Mouse (Mus musculus): ENCODE results near the gene Slc17a7.
"Not testable (repeated sequence)": the region's sequence is repeated elsewhere in the genome, so short reads cannot be mapped to it uniquely, and the experiment has no call there.

Slc17a7 gene

GRCm38 (mm10) chr7:45150321-45150720, 13.4 kb upstream of the Slc17a7 start:
- in situ Hi-C loops (cut with MboI; ENCODE audit: low pct_unique_long_range_greater_than_20kb in 1 of 2, low sequenced_read_pairs in 2 of 2, unreplicated experiment in 1 of 2), result no loop called here

DNA sequence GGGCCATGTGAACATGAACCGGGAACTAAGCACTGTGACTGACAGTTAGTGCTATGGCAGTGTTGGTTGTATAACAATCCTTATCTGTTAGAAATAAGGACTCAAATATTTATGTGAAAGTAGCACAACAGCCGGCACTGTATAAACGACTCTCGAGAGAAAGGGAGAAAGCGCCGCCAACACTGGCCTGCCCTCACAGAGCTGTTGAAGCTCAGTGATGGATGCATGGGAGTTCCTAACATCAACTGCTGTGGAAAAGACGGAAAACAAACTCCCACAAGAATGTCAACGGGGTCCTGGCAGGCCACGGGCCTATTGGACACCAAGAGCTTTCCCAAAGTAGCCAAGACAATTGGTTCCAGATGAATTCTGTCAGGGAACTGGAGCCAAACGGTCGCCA, 12.4 kb upstream of the Slc17a7 start:
- in situ Hi-C loops (cut with MboI; ENCODE audit: low pct_unique_long_range_greater_than_20kb in 1 of 2, low sequenced_read_pairs in 2 of 2, unreplicated experiment in 1 of 2), result no loop called here

DNA sequence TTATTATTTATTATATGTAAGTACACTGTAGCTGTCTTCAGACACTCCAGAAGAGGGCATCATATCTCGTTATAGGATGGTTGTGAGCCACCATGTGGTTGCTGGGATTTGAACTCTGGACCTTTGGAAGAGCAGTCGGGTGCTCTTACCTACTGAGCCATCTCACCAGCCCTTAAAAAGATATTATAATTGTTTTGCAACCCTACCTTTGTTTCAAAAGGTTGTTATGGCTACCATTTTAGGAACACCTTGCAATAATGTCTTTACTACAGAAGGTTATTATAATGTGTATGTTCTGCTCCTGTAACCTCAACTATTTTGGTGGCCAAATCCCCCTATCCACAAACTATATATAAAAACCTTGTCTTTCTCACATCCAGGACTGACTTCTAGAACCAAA, 10.7 kb upstream of the Slc17a7 start:
- in situ Hi-C loops (cut with MboI; ENCODE audit: low pct_unique_long_range_greater_than_20kb in 1 of 2, low sequenced_read_pairs in 2 of 2, unreplicated experiment in 1 of 2), result not testable (repeated sequence)

- in situ Hi-C loops (cut with MboI; ENCODE audit: low pct_unique_long_range_greater_than_20kb in 1 of 2, low sequenced_read_pairs in 2 of 2, unreplicated experiment in 1 of 2), result no loop called here
Measured at GRCm38 (mm10) chr7:45153586-45153985, 10.2 kb upstream of the Slc17a7 start.

DNA sequence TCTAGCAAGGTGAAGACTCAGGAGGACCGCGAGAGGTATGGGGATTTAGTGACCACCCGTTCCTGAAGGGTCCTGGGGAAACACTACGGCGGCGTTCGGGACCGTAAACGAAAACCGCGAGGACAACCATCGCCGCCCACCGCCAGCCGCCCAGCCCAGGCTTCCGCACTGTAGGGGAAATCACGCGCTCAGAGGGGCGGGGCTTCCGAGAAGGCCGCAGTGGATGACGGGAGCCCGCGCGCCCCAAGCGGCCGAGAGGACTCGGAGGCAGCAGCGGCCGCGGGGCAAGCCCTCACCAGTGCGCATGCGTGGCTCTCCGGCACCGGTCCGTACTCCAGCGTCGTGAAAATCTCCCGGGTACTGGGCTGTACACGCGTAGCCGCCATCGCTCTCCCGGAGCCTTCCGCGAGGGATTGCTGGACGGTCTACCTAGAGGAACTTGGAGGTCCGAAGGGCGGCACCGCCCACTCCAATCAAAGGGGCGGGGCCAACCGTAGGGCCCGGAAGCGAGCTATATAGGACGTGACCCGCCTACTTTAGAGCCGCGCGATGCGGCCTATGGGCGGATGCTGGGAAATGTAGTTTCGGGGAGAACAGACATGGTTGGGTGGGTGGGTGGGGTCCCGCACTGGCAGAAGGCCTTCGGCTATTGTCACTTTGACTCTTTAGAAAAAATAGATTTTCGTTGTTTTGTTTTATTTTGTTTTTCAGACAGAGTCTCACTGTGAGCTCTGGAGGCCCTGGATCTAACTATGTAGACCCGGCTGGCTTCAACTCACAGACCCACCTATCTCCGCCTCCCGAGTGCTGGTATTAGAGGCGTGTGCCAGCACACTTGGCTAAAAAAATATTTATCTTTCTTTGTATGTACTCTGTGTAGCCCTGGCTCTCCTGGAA, 9.4 kb upstream of the Slc17a7 start, which contains the start of the genes Pih1d1 and Aldh16a1:
Pih1d1 (plus strand) TSS at position 208 of the 897 bp plus-strand sequence.
Aldh16a1 (minus strand) TSS at position 489 of the 897 bp plus-strand sequence.
- in situ Hi-C loops (cut with MboI; ENCODE audit: low pct_unique_long_range_greater_than_20kb in 1 of 2, low sequenced_read_pairs in 2 of 2, unreplicated experiment in 1 of 2), result no loop called here

DNA sequence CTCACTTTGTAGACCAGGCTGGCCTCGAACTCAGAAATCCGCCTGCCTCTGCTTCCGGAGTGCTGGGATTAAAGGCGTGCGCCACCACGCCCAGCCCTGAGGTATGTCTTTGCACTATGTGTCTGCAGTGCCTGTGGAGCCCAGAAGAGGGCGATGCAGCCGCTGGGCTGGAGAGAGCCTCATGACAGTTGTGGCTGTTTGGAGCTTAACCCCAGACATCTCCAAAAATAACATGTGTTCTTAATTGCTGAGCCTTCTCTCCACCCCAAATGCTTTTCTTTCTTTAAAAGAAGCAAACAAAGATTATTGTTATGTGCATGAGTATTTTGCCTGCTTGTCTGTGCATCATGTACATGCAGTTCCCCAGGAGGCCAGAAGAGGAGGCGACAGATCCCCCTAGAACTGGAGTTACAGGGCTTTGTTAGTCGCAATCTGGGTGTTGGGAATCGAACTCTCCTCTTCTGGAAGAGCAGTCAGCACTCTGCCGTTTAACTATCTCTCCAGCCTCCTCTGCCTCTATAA, 8.7 kb upstream of the Slc17a7 start:
- in situ Hi-C loops (cut with MboI; ENCODE audit: low pct_unique_long_range_greater_than_20kb in 1 of 2, low sequenced_read_pairs in 2 of 2, unreplicated experiment in 1 of 2), result no loop called here

- in situ Hi-C loops (cut with MboI; ENCODE audit: low pct_unique_long_range_greater_than_20kb in 1 of 2, low sequenced_read_pairs in 2 of 2, unreplicated experiment in 1 of 2), result no loop called here
Measured at GRCm38 (mm10) chr7:45155590-45155989, 8.2 kb upstream of the Slc17a7 start.

DNA sequence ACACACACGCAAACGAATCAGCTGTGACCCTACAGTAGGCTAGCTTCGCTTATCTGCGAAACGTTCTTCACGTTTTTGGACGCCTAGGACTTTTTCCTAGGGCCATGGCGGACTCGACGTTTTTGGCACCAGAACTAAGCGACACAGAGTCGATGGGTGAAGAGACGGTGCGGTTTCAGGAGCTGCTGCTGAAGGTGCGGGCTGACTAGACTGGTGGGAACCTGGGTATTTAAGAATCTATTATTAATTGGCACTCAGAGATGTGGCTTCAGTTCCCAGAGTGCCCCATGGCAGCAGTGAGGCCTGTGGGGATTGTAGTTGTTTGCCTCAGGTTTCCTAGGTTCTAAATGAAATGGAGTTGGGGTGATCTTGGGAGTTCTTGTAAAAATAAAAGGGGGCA, 7.5 kb upstream of the Slc17a7 start:
- in situ Hi-C loops (cut with MboI; ENCODE audit: low pct_unique_long_range_greater_than_20kb in 1 of 2, low sequenced_read_pairs in 2 of 2, unreplicated experiment in 1 of 2), result no loop called here

- in situ Hi-C loops (cut with MboI; ENCODE audit: low pct_unique_long_range_greater_than_20kb in 1 of 2, low sequenced_read_pairs in 2 of 2, unreplicated experiment in 1 of 2), result no loop called here
Measured at GRCm38 (mm10) chr7:45157459-45157858, 6.3 kb upstream of the Slc17a7 start.

DNA sequence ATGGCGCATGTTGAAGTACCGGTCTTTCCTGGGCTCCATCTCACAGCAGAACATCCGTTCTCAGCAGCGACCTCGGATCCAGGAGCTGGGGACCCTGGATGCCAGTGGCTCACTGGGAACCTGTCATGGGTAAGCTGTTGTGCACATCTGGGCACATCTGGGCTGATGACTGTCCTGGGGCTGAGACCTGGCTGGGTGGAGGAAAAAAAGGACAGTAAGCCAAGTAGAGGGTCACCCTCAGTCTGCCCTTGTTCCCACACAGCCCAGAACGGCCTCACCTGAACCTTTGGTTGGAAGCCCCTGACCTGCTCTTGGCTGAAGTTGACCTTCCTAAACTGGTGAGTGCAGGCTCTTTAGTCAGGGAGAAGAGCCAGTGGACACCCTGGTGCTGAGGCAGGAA, 4.8 kb upstream of the Slc17a7 start:
- in situ Hi-C loops (cut with MboI; ENCODE audit: low pct_unique_long_range_greater_than_20kb in 1 of 2, low sequenced_read_pairs in 2 of 2, unreplicated experiment in 1 of 2), result no loop called here

- in situ Hi-C loops (cut with MboI; ENCODE audit: low pct_unique_long_range_greater_than_20kb in 1 of 2, low sequenced_read_pairs in 2 of 2, unreplicated experiment in 1 of 2), result no loop called here
Measured at GRCm38 (mm10) chr7:45160316-45160800, 3.4 kb upstream of the Slc17a7 start.

- in situ Hi-C loops (cut with MboI; ENCODE audit: low pct_unique_long_range_greater_than_20kb in 1 of 2, low sequenced_read_pairs in 2 of 2, unreplicated experiment in 1 of 2), result no loop called here
Measured at GRCm38 (mm10) chr7:45160866-45161265, 2.9 kb upstream of the Slc17a7 start.

- in situ Hi-C loops (cut with MboI; ENCODE audit: low pct_unique_long_range_greater_than_20kb in 1 of 2, low sequenced_read_pairs in 2 of 2, unreplicated experiment in 1 of 2), result no loop called here
Measured at GRCm38 (mm10) chr7:45161612-45162473, 1.9 kb upstream of the Slc17a7 start.

GRCm38 (mm10) chr7:45162551-45162950, 1.2 kb upstream of the Slc17a7 start:
- in situ Hi-C loops (cut with MboI; ENCODE audit: low pct_unique_long_range_greater_than_20kb in 1 of 2, low sequenced_read_pairs in 2 of 2, unreplicated experiment in 1 of 2), result no loop called here

DNA sequence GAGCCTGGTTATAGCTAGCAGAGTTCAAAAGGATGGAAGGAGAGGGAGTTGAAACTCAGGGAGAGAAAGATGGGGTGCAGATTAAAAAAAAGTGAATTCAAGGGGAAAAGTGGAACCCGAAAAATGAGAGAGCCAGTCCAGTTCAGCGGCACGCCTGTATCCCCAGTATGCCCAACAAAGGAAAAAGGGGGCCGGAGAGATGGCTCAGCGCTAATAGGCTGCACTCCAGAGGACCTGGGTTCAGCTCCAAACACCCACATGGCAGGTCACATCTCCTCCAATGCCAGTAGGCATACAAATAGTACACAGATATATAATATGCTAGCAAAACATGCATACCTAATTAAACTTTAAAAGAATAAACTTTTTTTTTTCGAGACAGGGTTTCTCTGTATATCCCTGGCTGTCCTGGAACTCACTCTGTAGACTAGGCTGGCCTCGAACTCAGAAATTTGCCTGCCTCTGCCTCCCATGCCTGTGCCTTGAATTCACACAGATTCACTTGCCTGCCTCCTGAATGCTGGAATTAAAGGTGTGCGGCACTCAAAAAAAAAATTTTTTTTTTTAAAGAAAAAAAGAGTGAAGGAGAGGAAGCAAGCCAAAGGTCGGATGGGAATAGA, 643 bp upstream of the Slc17a7 start:
- in situ Hi-C loops (cut with MboI; ENCODE audit: low pct_unique_long_range_greater_than_20kb in 1 of 2, low sequenced_read_pairs in 2 of 2, unreplicated experiment in 1 of 2), result no loop called here

GRCm38 (mm10) chr7:45164833-45165232, 1.1 kb downstream of the Slc17a7 start:
- in situ Hi-C loops (cut with MboI; ENCODE audit: low pct_unique_long_range_greater_than_20kb in 1 of 2, low sequenced_read_pairs in 2 of 2, unreplicated experiment in 1 of 2), result no loop called here

- in situ Hi-C loops (cut with MboI; ENCODE audit: low pct_unique_long_range_greater_than_20kb in 1 of 2, low sequenced_read_pairs in 2 of 2, unreplicated experiment in 1 of 2), result no loop called here
Measured at GRCm38 (mm10) chr7:45165701-45166100, 2.0 kb downstream of the Slc17a7 start.

DNA sequence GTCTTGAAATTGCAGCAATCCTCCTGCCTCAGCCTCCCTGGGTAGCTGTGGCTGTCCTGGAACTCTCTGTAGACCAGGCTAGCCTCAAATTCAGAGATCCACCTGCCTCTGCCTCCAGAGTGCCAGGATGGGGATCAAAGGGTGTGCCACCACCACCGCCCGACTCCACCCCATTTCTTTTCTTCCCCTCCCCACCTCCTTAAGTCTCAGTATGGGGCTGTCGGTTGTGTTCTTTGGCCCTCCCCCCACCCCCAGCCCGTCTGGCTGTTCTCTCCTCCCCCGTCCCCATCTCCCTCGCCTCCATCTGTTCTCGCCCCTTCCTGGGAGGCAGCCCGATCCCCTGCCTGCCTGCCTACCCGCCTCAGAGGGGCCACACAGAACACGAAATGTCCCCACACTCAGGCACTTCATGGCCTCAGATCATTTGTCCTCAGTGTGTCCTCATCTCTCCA, 3.2 kb downstream of the Slc17a7 start:
- in situ Hi-C loops (cut with MboI; ENCODE audit: low pct_unique_long_range_greater_than_20kb in 1 of 2, low sequenced_read_pairs in 2 of 2, unreplicated experiment in 1 of 2), result no loop called here

Measured in mouse embryonic stem cell (cell line).